Mouse (Mus musculus): Measurements from ENCODE around the gene Sin3a. TPM values are rescaled to one million over a fixed set of nuclear protein-coding genes. Genes with fewer than 3 reads are reported as not detected.

The Sin3a gene
- polyA plus RNA-seq, 1 experiment: 29.2 TPM

DNA sequence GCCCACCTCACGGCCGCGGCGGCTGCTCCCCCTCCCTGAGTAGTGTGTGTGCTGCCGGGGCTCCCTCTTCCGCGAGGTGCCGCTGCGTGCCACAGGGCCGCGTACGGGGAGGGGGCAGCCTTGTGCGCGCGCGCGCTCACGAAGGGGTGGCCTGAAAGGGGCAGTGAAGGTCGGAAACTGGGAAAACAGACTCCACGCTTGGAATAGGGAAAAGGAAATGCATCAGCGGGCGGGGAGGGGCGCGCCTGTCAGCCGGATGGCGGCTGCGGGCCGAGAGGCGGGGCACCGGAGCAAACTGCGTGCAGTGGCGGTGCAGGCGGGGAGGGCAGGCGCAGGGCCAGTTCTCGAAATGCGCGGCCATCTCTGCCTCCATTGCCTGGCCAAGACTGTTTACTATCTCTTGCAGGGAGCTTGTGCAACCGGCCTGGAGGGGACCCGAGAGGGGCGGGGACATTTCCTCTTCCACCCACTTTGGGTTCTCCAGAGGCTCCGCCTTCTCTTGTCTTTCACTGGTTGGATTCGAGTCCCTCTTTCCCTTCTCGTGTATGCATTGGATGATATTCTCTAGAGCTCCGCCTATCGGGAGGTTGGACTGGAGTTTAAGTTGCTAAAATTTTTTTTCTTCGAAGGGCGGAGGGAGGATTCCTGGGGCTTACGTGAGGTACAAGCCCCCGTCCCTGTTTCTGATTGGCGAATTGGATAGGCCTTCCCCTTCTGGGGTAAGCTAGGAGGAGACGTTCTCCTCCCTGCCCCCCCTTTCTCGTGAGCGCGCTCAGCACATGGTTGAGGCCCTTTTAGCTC lies 1.3 kb downstream of the Sin3a start:
- WGBS: under 1% methylated on average over 54 of the region's 54 CpGs
- TF ChIP-seq POLR2A (IDR thresholded peaks at IDR 0.05; ENCODE audit: borderline replicate concordance, control insufficient read depth, low read depth, low read length): peak; percentile 78; the same call in 1 of the 2 replicates
- peak; percentile 38; the same call in 1 of the 2 replicates for TF ChIP-seq CTCF (IDR thresholded peaks at IDR 0.05; ENCODE audit: control insufficient read depth, insufficient read depth, low read length)
- peak overlapping the region; percentile 98 for H3K27ac ChIP-seq (ENCODE audit: control insufficient read depth, insufficient read depth, low read depth, low read length, poor library complexity)
- peak overlapping the region; percentile 100 for H3K4me3 ChIP-seq (replicated peaks; ENCODE audit: control insufficient read depth, low read depth, low read length)
- peaks cover 1% of the 10 kb centered on the region; the same call in 1 of the 2 replicates for H3K4me1 ChIP-seq (ENCODE audit: control insufficient read depth, insufficient read depth, low read length)

DNA sequence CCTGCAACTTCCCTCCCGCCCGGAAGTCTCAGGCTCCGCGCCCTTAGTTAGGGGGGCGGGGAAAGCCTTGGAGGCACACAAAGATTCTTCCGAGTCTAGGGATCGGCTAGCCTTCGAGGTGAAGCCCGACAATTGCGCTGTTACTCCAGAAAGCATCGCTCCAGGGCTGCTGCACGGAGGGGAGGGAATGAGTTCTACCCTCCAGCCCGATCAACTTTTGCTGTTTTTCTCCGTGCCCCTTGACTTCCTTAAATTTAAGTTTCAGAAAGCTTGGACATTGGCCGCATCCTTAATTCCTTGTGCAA lies 1.9 kb downstream of the Sin3a start:
- WGBS: under 1% methylated on average over 15 of the region's 15 CpGs
- peaks cover 1% of the 10 kb centered on the region; the same call in 1 of the 2 replicates for H3K4me1 ChIP-seq (ENCODE audit: control insufficient read depth, insufficient read depth, low read length)
- TF ChIP-seq CTCF (IDR thresholded peaks at IDR 0.05; ENCODE audit: control insufficient read depth, insufficient read depth, low read length): no peak
- TF ChIP-seq POLR2A (IDR thresholded peaks at IDR 0.05; ENCODE audit: borderline replicate concordance, control insufficient read depth, low read depth, low read length): peak; percentile 69; the same call in 1 of the 2 replicates
- peak overlapping the region; percentile 73 for H3K4me3 ChIP-seq (replicated peaks; ENCODE audit: control insufficient read depth, low read depth, low read length)
- H3K27ac ChIP-seq (ENCODE audit: control insufficient read depth, insufficient read depth, low read depth, low read length, poor library complexity): peak overlapping the region; percentile 86

DNA sequence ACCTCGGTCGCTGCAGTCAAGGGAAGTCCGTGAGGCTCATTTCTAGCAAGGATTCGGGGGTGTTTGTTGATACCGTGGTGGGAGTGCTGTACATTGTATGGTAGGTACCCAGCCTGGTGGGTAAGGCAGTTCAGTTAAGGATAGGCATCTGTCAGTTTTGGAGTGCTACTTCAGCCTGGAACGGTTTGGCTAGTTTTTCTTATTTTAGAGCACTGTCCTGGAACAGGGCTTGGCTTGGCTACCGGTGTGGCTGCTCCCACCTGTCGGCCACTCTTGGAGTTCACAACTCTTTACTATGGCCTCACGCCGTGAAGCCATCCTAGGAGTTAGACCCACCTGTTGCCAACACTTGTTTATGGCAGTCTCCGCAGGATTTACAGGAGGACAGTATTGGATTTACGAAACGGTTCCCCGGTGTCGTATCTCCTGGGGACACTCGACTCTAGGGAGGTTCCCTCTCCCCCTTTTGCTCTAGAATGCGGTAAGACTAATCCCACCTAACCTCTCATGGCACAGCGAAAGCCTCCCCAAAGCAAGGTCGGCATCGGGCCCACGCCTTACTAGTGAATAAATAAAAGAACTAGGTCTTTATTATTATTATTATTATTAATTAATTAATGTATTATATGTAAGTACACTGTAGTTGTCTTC lies 2.5 kb downstream of the Sin3a start:
- WGBS: 4% methylated on average over 21 of the region's 21 CpGs
- TF ChIP-seq POLR2A (IDR thresholded peaks at IDR 0.05; ENCODE audit: borderline replicate concordance, control insufficient read depth, low read depth, low read length) (no peak), CTCF (IDR thresholded peaks at IDR 0.05; ENCODE audit: control insufficient read depth, insufficient read depth, low read length) (no peak; the same call in 1 of the 2 replicates)
- Histone ChIP-seq H3K4me3 (replicated peaks; ENCODE audit: control insufficient read depth, low read depth, low read length) (peak overlapping the region; percentile 73), H3K27ac (ENCODE audit: control insufficient read depth, insufficient read depth, low read depth, low read length, poor library complexity) (peak overlapping the region; percentile 86), H3K4me1 (ENCODE audit: control insufficient read depth, insufficient read depth, low read length) (peaks cover 1% of the 10 kb centered on the region; the same call in 1 of the 2 replicates)

DNA sequence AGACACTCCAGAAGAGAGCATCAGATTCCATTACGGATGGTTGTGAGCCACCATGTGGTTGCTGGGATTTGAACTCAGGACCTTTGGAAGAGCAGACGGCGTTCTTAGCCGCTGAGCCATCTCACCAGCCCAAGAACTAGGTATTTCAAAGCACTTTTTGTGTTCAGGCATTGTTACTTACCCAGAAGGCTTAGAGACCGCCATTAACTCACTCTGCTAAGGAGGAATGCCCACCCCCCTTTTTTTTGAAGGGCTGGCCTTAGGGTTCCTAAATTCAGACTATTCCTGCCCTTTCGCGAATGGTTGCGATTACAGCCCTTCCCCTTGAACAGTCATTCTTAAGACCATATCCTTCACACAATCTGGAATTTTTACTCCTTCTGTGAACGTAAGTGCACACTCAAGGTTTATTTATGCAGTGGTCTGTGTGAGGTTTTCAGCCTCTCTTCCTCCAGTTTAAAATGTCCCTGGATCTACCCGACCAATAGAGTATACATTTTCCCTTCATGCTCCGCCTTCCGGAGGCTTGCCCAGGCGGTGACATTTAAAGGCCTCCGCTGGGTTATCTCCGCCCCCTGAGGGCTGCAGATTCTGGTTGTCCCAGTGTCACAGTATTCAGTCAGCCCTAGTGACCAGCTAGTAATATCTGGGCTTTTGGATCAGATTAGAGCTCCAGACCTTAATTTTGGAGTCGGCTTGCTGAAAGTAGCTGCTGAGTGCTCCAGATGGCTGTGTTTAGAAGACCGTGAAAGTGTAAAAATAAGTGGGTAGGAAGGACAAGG lies 3.2 kb downstream of the Sin3a start:
- TF ChIP-seq CTCF (IDR thresholded peaks at IDR 0.05; ENCODE audit: control insufficient read depth, insufficient read depth, low read length) (no peak), POLR2A (IDR thresholded peaks at IDR 0.05; ENCODE audit: borderline replicate concordance, control insufficient read depth, low read depth, low read length) (no peak)
- Histone ChIP-seq H3K4me3 (replicated peaks; ENCODE audit: control insufficient read depth, low read depth, low read length) (peak overlapping the region; percentile 78), H3K4me1 (ENCODE audit: control insufficient read depth, insufficient read depth, low read length) (no peaks in the 10 kb centered on the region; the same call in 1 of the 2 replicates), H3K27ac (ENCODE audit: control insufficient read depth, insufficient read depth, low read depth, low read length, poor library complexity) (peak overlapping the region; percentile 89)
- WGBS: 5% methylated on average over 17 of the region's 17 CpGs

DNA sequence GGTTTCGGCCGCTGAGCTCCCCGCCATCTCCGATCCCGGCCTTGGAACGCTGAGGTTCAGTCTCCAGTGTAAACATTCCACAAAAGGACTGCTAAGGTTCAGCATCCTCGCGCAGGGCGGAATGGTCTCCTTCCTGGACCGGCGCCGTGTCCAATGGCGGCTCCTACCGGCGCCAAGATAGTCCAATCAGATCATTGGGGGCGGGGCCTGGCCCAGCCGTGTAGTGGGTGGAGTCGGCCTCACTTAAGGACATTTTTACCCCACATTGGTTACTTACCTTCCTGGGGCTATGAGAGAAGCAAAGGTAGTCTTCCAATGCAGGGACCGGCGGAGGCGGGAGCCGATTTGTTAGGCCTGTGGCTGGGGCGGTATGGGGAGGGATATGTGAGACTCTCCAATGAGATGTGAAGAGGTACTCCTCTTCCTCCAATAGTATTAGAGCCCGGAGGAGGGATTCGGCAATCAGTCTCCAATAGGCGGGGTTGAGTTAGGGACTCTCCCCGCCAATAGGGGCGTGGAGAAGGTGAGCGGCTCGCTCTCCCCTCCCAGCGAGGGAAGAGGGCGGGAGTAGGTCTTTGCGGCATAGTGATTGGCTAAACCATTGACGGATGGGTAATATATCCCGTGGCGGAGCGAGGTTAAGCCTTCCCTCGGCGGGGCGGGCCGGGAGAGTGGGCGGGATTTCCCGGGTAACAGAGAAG lies 4.0 kb downstream of the Sin3a start:
- Histone ChIP-seq H3K4me3 (replicated peaks; ENCODE audit: control insufficient read depth, low read depth, low read length) (peak overlapping the region; percentile 81), H3K4me1 (ENCODE audit: control insufficient read depth, insufficient read depth, low read length) (no peaks in the 10 kb centered on the region; the same call in 1 of the 2 replicates), H3K27ac (ENCODE audit: control insufficient read depth, insufficient read depth, low read depth, low read length, poor library complexity) (peak overlapping the region; percentile 89)
- WGBS: under 1% methylated on average over 43 of the region's 43 CpGs
- TF ChIP-seq CTCF (IDR thresholded peaks at IDR 0.05; ENCODE audit: control insufficient read depth, insufficient read depth, low read length): 0 out of 2 replicates have a peak, but pooled peaks have one; percentile 14
- TF ChIP-seq POLR2A (IDR thresholded peaks at IDR 0.05; ENCODE audit: borderline replicate concordance, control insufficient read depth, low read depth, low read length): peak; percentile 60; the same call in 1 of the 2 replicates

DNA sequence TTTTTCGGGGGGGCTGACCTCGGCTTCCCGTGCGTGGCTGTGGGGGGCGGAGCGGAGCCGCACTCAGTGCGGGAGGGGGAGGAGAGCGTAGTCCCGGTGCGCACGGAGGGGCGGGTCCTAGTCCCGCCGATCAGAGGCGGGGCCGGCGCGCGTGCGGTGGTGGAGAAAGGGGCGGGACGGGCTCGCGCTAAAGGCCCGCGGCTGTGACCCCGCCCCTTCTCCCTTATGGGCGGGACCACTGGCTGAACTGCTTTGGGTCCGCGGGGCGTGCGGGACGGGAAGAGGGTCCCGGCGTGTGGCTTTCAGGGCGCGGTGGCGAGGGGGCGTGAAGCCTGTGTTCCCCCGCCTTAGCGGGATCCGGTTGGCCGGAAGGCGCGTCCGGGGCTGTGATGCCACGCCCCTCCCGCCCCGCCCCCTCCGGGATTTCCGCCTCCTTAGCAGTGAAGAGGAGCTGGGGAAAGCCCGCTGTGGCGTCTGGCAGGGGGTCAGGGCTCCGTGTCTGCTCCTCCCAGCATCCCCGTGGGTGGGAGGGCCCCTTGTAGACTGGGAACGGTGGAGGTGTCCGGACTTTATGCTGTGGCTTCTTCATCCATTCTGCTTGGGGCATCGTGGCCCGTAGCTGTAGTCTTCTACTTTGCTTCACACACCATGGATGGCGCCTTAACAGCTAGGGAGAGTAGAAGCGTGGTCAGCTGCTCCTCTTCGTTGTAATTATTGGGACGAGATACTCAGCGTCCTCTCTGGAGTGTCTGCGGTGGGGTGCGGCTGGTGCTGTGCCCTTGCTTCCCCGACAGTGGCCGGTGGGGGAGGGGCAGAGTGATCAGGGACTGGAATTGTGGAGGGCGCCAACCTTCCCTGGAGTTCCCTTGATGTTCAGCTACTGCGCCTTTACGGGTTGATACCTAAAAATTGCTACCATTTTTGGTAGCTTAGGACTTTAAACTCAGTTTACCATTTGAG lies 5.1 kb downstream of the Sin3a start:
- 2% methylated on average over 72 of the region's 72 CpGs for WGBS
- TF ChIP-seq POLR2A (IDR thresholded peaks at IDR 0.05; ENCODE audit: borderline replicate concordance, control insufficient read depth, low read depth, low read length) (0 out of 2 replicates have a peak, but pooled peaks have one; percentile 44), CTCF (IDR thresholded peaks at IDR 0.05; ENCODE audit: control insufficient read depth, insufficient read depth, low read length) (no peak)
- H3K4me1 ChIP-seq (ENCODE audit: control insufficient read depth, insufficient read depth, low read length): no peaks in the 10 kb centered on the region; the same call in 1 of the 2 replicates
- H3K27ac ChIP-seq (ENCODE audit: control insufficient read depth, insufficient read depth, low read depth, low read length, poor library complexity): peak overlapping the region; percentile 99
- H3K4me3 ChIP-seq (replicated peaks; ENCODE audit: control insufficient read depth, low read depth, low read length): peak overlapping the region; percentile 81

Data from bone marrow, adult 2 months (tissue).